9 mouse cellular contexts compared by ENCODE assay signal in the genomic region with DNA sequence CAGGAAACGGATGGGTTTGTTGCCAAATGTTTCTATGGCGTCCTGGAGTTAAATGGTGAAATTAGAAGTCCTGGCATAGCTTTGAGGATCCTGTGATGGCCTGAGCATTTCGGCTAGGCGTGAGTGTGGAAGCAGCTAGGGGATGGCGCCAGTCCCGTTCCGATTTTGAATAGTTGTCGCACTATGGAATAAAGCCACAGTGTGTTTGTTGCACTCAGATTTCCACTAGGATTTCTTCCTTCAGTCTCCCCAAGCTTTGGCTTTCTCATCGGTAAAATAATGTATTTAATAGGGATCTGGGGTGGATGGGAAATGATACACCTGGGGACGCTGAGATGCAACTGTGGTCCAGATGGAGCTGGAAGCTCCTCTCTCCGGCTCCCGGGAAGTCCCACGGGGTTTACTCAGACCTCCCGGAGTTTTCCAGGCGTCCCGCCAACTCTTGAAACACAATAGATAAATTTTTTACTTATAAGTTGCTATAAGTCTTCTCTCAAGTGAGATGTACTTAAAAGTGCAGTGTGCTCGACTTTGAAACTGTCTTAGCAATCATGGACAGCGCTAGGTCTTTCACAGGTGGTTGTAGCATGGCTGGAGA.
DNase-seq lines count a peak whose midpoint lies in the region; ATAC-seq lines count a peak whose summit lies in the region.
"Had no signal": no experiment of that assay in that cellular context is flagged by ENCODE, and none has a peak within 500 bp of the region (broad histone marks: within the 10 kb centered on the region; RNA-seq: fewer than 3 reads in every experiment).

No protein-coding gene starts in this region.

- H3K27me3 ChIP-seq in embryonic facial prominence, embryonic 12.5 days = no peaks in the 10 kb centered on the region
- H3K27me3 ChIP-seq: hindbrain, embryonic 12.5 days had no signal

- ATAC-seq in embryonic facial prominence, embryonic 12.5 days (ENCODE audit: insufficient number of reproducible peaks, insufficient read depth, low FRiP score, low TSS enrichment) = no peak
- no peak for ATAC-seq in megakaryocyte, adult 5-6 weeks (ENCODE audit: poor library complexity, severe bottlenecking)

- H3K9me3 ChIP-seq in embryonic facial prominence, embryonic 12.5 days = no peaks in the 10 kb centered on the region
- H3K9me3 ChIP-seq: hindbrain, embryonic 12.5 days had no signal

- peaks cover 15% of the 10 kb centered on the region for H3K4me1 ChIP-seq in embryonic facial prominence, embryonic 12.5 days
- H3K4me1 ChIP-seq: hindbrain, embryonic 12.5 days had no signal

- peak overlapping the region; percentile 63 for H3K27ac ChIP-seq in embryonic facial prominence, embryonic 12.5 days
- H3K27ac ChIP-seq: hindbrain, embryonic 12.5 days had no signal

- no peak overlapping the region for H3K4me3 ChIP-seq in embryonic facial prominence, embryonic 12.5 days
- H3K4me3 ChIP-seq: hindbrain, embryonic 12.5 days had no signal

- H3K4me2 ChIP-seq in embryonic facial prominence, embryonic 12.5 days (replicated peaks) = no peak overlapping the region

- H3K9ac ChIP-seq in embryonic facial prominence, embryonic 12.5 days = no peak overlapping the region
- H3K9ac ChIP-seq: hindbrain, embryonic 12.5 days had no signal

- 70% methylated on average over 18 of the region's 18 CpGs for WGBS in embryonic facial prominence, embryonic 12.5 days

- DNase-seq in kidney, adult 9 months = peak; percentile 19
- DNase-seq in kidney, adult 11 months = no peak
- DNase-seq in adipocyte (ENCODE audit: low spot score) = peak; percentile 57
- DNase-seq in kidney, postnatal 14 days = peak; percentile 57
- no peak for DNase-seq in retina, embryonic 14.5 days (ENCODE audit: low spot score)
- DNase-seq in embryo, embryonic 9.5 days (ENCODE audit: extremely low spot score) = no peak

- no peaks in the 10 kb centered on the region for H3K36me3 ChIP-seq in embryonic facial prominence, embryonic 12.5 days
- H3K36me3 ChIP-seq: hindbrain, embryonic 12.5 days had no signal

Comparison
In these comparisons a context has a peak if more than half of its experiments do, and no peak if none do; other contexts are left out.
1. DNase-seq: peak in kidney, adult 9 months (single experiment), adipocyte (single experiment) and kidney, postnatal 14 days (single experiment); none in kidney, adult 11 months (single experiment), retina, embryonic 14.5 days (single experiment) and embryo, embryonic 9.5 days (single experiment).